Mouse (Mus musculus): ENCODE measurements around the gene Tas2r134.

GRCm38 (mm10) chr2:51641635-51642034, 14.3 kb downstream of the Tas2r134 start:
- TF ChIP-seq CTCF (IDR thresholded peaks at IDR 0.05; ENCODE audit: low read depth) (no peak), EP300 (IDR thresholded peaks at IDR 0.05; ENCODE audit: low read depth) (no peak)

All from liver, embryonic 14.5 days (tissue).